Mouse (Mus musculus): Measurements from ENCODE around the gene Dhx32.

DNA sequence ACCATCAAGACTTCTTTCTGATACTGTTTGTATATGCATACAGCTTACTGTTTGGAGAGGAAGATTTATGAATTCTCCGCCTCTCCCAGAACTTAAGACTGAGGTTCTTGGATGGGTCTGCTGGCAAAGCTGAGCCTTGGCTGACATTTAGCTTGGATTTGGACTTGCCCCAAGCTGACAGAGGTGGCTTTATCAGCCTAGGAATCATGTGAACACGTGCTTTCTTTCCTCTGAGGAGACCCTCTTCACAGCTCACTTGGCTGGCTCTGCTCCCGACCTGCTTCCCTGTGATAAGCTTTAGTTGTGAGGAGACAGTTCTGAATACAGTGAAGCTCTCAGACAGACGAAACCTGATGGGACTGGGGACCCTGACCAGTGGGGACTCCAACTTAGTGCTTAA is 38.9 kb downstream of the Dhx32 start:
- TF ChIP-seq CTCF (IDR thresholded peaks at IDR 0.05) (no peak), EP300 (IDR thresholded peaks at IDR 0.05) (no peak)
